Mouse (Mus musculus): ENCODE measurements around the gene Kank2.
"Not testable (repeated sequence)": the region's sequence is repeated elsewhere in the genome, so short reads cannot be mapped to it uniquely, and the experiment has no call there.

Kank2 gene

GRCm38 (mm10) chr9:21787654-21788053 lies 10.9 kb downstream of the Kank2 start:
- intact Hi-C loops (cut with DNase I), result loop anchor here (2.0 to 10.0 kb wide), 2 partner anchors 17 to 87 kb away; no protein-coding TSS in a partner anchor

DNA sequence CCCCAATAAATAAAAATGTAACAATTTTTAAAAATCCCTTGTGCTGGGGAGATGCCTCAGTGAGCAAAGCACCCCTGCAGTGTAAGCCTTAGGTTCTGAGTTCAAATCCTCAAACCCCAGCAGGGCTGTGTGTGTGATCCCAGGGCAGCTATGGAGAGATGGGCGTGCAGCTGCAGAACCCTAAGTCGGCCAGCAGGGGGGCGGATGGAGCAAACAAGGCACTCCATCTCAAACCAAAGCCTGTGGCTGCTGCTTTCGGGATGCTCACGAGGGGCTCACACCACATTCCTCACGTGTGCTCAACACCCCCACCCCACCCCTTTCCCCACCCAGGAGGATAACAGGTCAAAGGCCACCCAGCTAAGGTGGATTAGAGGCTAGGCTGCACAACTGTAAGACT lies 11.6 kb downstream of the Kank2 start:
- intact Hi-C loops (cut with DNase I), result loop anchor here (2.0 to 10.0 kb wide), 2 partner anchors 18 to 88 kb away; no protein-coding TSS in a partner anchor

DNA sequence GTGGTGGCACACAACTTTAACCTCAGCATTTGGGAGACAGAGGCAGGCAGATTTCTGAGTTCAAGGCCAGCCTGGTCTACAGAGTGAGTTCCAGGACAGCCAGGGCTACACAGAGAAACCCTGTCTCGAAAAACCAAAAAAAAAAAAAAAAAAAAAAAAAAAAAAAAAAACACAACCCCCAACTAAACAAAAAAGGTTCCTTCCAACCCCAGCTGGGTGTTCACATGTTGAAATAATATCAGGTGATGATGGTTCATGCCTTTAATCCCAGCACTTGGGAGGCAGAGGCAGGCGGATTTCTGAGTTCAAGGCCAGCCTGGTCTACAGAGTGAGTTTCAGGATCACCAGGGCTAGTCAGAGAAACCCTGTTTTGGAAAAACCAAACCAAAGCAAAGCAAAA lies 12.2 kb downstream of the Kank2 start:
- intact Hi-C loops (cut with DNase I), result loop anchor here (2.0 to 10.0 kb wide), 2 partner anchors 18 to 88 kb away; no protein-coding TSS in a partner anchor

DNA sequence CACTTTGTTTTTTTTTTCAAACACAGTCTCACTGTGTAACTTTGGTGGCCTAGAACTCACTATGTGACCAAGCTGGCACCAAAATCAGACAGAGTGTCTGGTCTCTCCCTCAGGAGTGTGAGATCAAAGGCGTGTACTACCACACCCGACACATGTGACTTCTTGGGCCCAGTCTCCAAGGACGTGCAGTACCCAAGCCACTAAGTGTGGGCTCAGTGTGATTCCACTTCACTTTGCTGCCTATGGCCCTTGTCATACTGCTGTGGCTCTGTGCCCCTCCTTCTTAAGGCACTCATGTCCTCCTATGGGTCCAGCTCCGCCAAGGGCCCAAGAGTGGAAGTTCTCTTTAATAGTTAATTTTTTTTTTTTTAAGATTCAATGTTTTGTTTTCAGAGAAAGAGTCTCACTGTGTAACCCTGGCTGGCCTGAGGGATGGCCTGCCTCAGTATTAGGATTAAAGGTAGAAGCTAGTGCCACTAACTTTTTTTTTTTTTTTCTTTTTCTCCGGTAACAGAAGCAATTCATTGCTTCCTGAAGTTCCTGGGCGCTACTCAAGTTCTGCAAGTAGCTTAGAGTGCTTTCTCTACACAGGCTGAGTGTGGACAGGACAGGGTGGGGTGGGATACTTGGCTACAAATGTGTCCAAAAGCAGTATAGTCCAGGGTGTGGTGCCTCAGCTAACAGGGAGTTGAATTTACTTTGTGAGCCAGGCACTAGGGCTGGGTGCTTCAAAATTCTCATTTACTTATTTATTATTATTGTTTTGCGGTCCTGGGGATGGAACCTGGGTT lies 13.8 kb downstream of the Kank2 start:
- intact Hi-C loops (cut with DNase I), result loop anchor here (10.0 kb wide), 1 partner anchor 90 kb away; no protein-coding TSS in a partner anchor

DNA sequence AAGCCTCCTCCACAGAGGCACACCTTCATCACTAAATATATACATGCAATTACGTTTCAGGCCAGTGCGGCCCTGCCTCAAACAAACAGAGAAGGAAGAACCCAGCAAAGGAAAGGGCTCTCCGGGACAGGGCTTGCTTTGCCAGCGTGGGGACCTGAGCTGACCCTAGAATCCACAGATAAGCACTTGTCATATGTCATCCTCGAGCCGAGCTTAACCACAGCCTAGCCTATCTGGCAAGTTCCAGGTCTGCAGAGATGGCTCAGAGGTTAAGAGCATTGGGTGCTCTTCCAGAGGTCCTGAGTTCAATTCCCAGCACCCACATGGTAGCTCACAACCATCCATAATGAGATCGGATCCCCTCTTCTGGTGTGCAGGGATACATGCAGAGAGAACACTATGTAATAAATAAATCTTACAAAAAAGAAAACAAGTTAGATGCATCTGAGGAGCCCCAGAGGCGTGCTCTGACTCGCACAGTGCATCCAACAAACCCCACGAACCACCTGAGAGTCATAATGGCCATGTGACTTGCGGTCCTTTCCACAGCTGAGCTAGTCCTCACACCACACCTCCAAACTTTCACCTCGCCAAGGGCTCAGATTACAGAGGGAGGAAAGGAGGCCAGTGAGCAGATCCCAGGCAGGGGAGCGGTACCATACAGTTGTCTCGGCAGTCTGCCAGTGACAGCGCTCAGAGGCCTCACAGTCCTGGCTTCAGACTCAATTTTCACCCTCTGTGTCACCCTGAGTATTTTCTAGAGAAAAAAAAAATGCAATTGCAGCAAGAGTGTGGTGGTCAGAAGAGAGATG lies 16.7 kb downstream of the Kank2 start:
- intact Hi-C loops (cut with DNase I), result loop anchor here (10.0 kb wide), 1 partner anchor 93 kb away; no protein-coding TSS in a partner anchor

- intact Hi-C loops (cut with DNase I), result no loop called here
Measured at GRCm38 (mm10) chr9:21777726-21778125, 20.8 kb downstream of the Kank2 start.

DNA sequence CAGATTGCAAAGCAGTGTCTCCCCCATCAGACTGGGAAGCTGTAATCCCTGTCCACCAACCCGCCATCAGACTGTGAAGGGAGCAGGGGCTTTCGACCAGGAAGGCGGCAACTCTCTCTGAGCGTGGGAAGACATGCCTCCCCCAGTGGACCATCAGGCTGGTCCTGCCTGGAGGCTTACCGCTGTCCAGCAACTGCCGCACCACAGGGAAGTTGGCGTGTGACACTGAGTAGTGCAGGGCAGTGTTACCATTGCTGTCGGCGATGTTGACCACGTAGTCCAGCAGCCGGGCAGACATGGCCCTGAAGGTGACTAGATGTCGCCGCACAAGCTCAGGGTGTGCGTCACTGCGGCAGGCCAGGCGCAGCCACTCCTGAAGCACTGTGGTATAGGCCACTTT lies 24.2 kb downstream of the Kank2 start:
- intact Hi-C loops (cut with DNase I), result no loop called here

DNA sequence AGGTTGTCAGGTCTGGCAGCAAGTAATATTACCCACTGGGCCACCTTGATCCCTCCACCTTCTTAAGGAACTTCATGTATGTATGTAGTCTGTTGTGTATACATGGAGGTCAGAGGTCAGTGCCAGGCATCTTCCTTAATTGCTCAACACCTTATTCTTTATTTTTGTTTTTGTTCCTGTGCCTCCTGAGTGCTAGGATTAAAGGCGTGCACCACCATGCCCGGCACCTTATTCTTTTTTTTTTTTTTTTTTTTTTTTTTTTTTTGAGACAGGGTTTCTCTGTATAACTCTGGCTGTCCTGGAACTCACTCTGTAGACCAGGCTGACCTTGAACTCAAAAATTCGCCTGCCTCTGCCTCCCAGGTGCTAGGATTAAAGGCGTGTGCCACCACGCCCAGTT lies 25.1 kb downstream of the Kank2 start:
- intact Hi-C loops (cut with DNase I), result not testable (repeated sequence)

GRCm38 (mm10) chr9:21769558-21770183 lies 28.9 kb downstream of the Kank2 start:
- intact Hi-C loops (cut with DNase I), result no loop called here

GRCm38 (mm10) chr9:21768511-21769411 lies 29.8 kb downstream of the Kank2 start:
- intact Hi-C loops (cut with DNase I), result no loop called here

GRCm38 (mm10) chr9:21767896-21768295 lies 30.6 kb downstream of the Kank2 start:
- intact Hi-C loops (cut with DNase I), result no loop called here

DNA sequence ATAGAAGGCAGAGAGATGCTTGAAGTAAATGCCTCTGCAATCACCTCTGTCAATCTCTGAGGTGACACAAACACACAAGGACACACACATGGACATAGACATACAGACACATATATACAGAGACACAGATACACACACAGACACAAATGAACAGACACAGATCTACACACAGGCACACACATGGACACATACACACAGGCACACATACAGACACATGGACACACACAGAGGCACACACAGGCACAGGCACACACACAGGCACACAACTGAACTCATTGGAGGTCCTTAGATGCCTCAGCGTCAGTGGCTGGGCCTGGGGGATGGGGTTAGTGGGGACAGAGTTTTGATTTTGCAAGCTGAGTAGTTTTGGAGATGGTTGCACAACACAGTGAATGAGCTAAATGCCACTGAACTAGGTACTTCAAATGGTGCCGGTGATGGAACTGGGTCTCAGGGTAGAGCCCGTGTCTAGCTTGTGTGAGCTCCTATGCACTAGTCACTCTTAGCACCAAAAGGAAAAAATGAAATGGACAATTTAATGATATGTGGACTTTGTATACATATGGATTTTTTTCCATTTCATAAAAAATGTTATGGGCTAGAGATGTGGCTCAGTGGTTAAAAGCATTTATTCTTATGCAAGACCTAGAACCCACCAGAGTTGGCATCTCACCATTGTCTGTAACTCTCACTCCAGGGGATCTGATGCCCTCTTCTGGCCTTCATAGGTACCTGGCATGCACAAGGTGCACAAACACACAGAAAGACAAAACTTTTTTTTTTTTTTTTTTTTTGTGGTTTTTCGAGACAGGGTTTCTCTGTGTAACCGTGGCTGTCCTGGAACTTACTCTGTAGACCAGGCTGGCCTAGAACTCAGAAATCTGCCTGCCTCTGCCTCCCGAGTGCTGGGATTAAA lies 34.2 kb downstream of the Kank2 start:
- intact Hi-C loops (cut with DNase I), result no loop called here

- intact Hi-C loops (cut with DNase I), result no loop called here
Measured at GRCm38 (mm10) chr9:21762135-21762534, 36.4 kb downstream of the Kank2 start.

DNA sequence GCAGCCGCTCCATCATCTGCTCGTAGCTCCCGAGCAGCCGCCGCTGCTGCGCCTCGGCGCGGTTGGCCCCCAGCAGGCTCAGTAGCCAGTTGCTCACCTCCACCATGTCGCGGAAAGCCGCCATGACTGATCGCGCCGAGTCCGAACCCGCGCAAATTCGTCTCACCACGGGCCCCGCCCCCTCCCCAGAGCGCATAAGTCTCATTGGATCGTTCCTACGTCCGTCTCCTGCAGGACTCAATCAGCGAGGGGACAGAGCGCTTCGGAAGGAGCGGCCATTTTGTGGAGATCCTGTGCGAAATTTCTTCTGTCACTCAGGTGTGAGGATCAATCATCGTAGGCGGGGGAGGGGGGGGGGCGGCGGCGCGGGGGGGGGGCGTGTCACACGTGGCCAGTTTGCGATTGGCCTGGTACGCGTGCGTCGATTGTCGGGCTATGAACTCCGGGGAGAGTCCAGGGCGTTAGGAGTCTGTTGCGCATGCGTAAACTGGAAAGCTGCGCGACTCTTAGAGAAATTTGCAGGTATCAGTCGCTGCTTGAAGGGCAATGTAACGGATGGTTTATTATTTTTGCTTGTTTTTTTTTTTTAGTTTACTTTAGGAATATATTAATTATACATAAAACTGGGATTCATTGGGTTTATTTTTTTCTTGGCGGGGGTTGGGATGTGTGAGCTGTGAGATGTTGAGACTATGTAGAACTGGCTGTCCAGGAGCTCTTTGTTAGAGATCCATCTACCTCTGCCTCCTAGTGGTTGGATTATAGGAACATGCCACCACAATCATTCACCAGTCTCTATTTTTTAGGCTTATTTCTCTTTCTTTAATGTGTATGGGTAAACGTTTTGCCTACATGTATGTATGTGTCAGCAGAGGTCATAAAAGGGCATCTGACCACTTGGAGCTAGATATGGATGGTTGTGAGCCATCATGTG lies 38.1 kb downstream of the Kank2 start, which contains the start of gene Spc24:
Spc24 (minus strand) TSS at position 149 of the 934 bp plus-strand sequence.
- intact Hi-C loops (cut with DNase I), result no loop called here

DNA sequence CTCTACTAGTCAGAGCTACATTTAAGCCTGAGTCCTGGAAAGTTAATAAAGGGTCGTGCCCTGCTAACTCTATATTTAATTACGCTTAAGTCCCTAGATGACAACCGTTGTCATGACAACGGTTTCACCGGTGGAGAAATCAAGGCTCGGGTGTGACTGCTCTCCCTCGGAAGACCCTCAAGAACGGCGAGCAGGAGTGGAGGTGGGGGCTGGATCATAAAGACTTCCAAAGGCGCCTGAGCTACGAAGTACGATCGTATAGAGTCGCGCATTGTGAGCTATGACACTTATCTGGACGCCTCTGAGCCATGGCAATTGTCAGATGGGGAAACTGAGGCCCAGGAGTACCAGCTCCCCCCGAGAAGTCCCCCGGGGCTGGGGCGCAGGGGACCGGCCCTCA lies 38.8 kb downstream of the Kank2 start:
- intact Hi-C loops (cut with DNase I), result no loop called here

GRCm38 (mm10) chr9:21758576-21759529 lies 39.7 kb downstream of the Kank2 start:
- intact Hi-C loops (cut with DNase I), result no loop called here

All from adrenal gland (tissue).